Mouse (Mus musculus) thymus, adult 2 months (tissue): ENCODE results near the gene Trnp1.

Experiments
- CTCF ChIP-seq: fragments of 200-500 bp; IDR thresholded peaks from 2 replicates; pipeline ENCODE4 v1.5.1; 2012; ENCODE audit warnings: mild to moderate bottlenecking, control low read depth, low read length, moderate library complexity, borderline replicate concordance; ENCODE audit not compliant: control insufficient read depth, poor library complexity, insufficient read depth; ENCODE audit errors: extremely low read depth
- POLR2A ChIP-seq: fragments of 200-500 bp; IDR thresholded peaks from 2 replicates; pipeline ENCODE4 v1.6.1; 2012; ENCODE audit warnings: mild to moderate bottlenecking, low read length, control low read depth, moderate library complexity; ENCODE audit not compliant: control insufficient read depth, poor library complexity, insufficient read depth; ENCODE audit errors: extremely low read depth

GRCm38 (mm10) chr4:133468080-133468479, 30.3 kb downstream of the Trnp1 start:
- no peak for TF ChIP-seq CTCF
- no peak for TF ChIP-seq POLR2A
